ENCODE assay signal across 9 mouse cellular contexts in genomic region chr8:57340840-57341540, GRCm38 (mm10). TPM values are rescaled to one million over a fixed set of nuclear protein-coding genes. Genes with fewer than 3 reads are reported as not detected.
A peak's percentile ranks its signal among the peaks of the same experiment; 100 is the strongest.
DNase-seq lines count a peak whose midpoint lies in the region; ATAC-seq lines count a peak whose summit lies in the region.
"Had no signal": no experiment of that assay in that cellular context is flagged by ENCODE, and none has a peak within 500 bp of the region (broad histone marks: within the 10 kb centered on the region; RNA-seq: fewer than 3 reads in every experiment).

No protein-coding gene starts in this region.

- H3K36me3 ChIP-seq in forebrain, embryonic 13.5 days (ENCODE audit: poor library complexity, severe bottlenecking), result no peaks in the 10 kb centered on the region
- H3K36me3 ChIP-seq in hindbrain, embryonic 16.5 days (ENCODE audit: control insufficient read depth, insufficient read depth, low read length), result no peaks in the 10 kb centered on the region

- H3K9ac ChIP-seq in forebrain, embryonic 13.5 days, result no peak overlapping the region
- H3K9ac ChIP-seq in hindbrain, embryonic 16.5 days (ENCODE audit: low read depth, low read length), result no peak overlapping the region

- under 1% methylated on average over 38 of the region's 41 CpGs for WGBS in forebrain, embryonic 13.5 days
- under 1% methylated on average over 41 of the region's 41 CpGs for WGBS in hindbrain, embryonic 16.5 days

- H3K27ac ChIP-seq in forebrain, embryonic 13.5 days, result no peak overlapping the region
- no peak overlapping the region for H3K27ac ChIP-seq in hindbrain, embryonic 16.5 days (ENCODE audit: low read depth, low read length)

- peaks cover 6% of the 10 kb centered on the region for H3K4me1 ChIP-seq in forebrain, embryonic 13.5 days
- H3K4me1 ChIP-seq in hindbrain, embryonic 16.5 days (ENCODE audit: control insufficient read depth, insufficient read depth, low read depth, low read length), result peaks cover 3% of the 10 kb centered on the region; the same call in 1 of the 2 replicates

- peak overlapping the region; percentile 17 for H3K4me3 ChIP-seq in forebrain, embryonic 13.5 days
- H3K4me3 ChIP-seq in hindbrain, embryonic 16.5 days (ENCODE audit: low read length), result peak overlapping the region; percentile 10; the same call in 1 of the 2 replicates
- H3K4me3 ChIP-seq: erythroblast, embryonic 14.5 days had no signal

- peaks cover 100% of the 10 kb centered on the region for H3K27me3 ChIP-seq in forebrain, embryonic 13.5 days
- H3K27me3 ChIP-seq in hindbrain, embryonic 16.5 days (replicated peaks; ENCODE audit: control insufficient read depth, insufficient read depth, low read length), result peaks cover 80% of the 10 kb centered on the region

- peak overlapping the region; percentile 46 for H3K4me2 ChIP-seq in forebrain, embryonic 13.5 days
- H3K4me2 ChIP-seq in hindbrain, embryonic 16.5 days (ENCODE audit: low read length), result peak overlapping the region; percentile 33

- ATAC-seq in forebrain, embryonic 13.5 days, result 0 out of 2 replicates have a peak, but pooled peaks have one; percentile 19
- no peak for ATAC-seq in hindbrain, embryonic 16.5 days

- H3K9me3 ChIP-seq in forebrain, embryonic 13.5 days (replicated peaks), result no peaks in the 10 kb centered on the region
- H3K9me3 ChIP-seq in hindbrain, embryonic 16.5 days (ENCODE audit: control insufficient read depth, low read length), result no peaks in the 10 kb centered on the region

- peak; percentile 32 for DNase-seq in kidney, postnatal 10 days
- DNase-seq in kidney, adult 18-20 months, result no peak
- peak; percentile 69 for DNase-seq in neural tube, embryonic 10.5 days (ENCODE audit: extremely low spot score, low spot score)
- no peak for DNase-seq in adrenal gland, postnatal 10 days
- no peak for DNase-seq in B cell, adult 2 months
- no peak for DNase-seq in c-Kit-positive CD71-positive TER-119-positive erythroid progenitor cells, embryonic 14.5 days (ENCODE audit: low spot score)

RNA-seq across cellular contexts. Expression of gene Hand2, which starts 20.2 kb away (rescaled TPM):
- not detected in 2 replicates for polyA plus RNA-seq in forebrain, embryonic 13.5 days (2015; fragmentation: Nextera tagmentation; extraction: Ambion mirVana)
- polyA plus RNA-seq in hindbrain, embryonic 16.5 days (2015; fragmentation: Nextera tagmentation; extraction: Ambion mirVana), result not detected in 2 replicates
- total RNA-seq in adrenal gland, postnatal 10 days (2021), result 10 to 100 TPM; 32.2 to 38.4 TPM
- polyA plus RNA-seq: erythroblast, embryonic 14.5 days had no signal

Comparison
In these comparisons a context has a peak if more than half of its experiments do, and no peak if none do; other contexts are left out.
1. DNase-seq: peak in kidney, postnatal 10 days (single experiment) and neural tube, embryonic 10.5 days (single experiment); none in kidney, adult 18-20 months (single experiment), adrenal gland, postnatal 10 days (single experiment), B cell, adult 2 months (0 of 2) and c-Kit-positive CD71-positive TER-119-positive erythroid progenitor cells, embryonic 14.5 days (single experiment).